Comparison of ENCODE assay signal across 11 mouse cellular contexts in genomic region chr4:140689873-140690655, GRCm38 (mm10). TPM values are rescaled to one million over a fixed set of nuclear protein-coding genes. Genes with fewer than 3 reads are reported as not detected.
DNase-seq lines count a peak whose midpoint lies in the region; ATAC-seq and TF ChIP-seq lines count a peak whose summit lies in the region.
"Had no signal": no experiment of that assay in that cellular context is flagged by ENCODE, and none has a peak within 500 bp of the region (broad histone marks: within the 10 kb centered on the region; RNA-seq: fewer than 3 reads in every experiment).

No protein-coding gene starts in this region.

- peak overlapping the region; percentile 14; the same call in 1 of the 2 replicates for H3K9ac ChIP-seq in liver, embryonic 14.5 days (replicated peaks)

- peak overlapping the region; percentile 27; the same call in 1 of the 2 replicates for H3K4me3 ChIP-seq in G1E (ENCODE audit: low read depth, low read length)
- no peak overlapping the region for H3K4me3 ChIP-seq in liver, embryonic 14.5 days (ENCODE audit: insufficient read depth in 1 of 2, low read depth in 2 of 2, low read length in 2 of 2)
- H3K4me3 ChIP-seq: erythroblast, embryonic 14.5 days had no signal

- no peaks in the 10 kb centered on the region for H3K27me3 ChIP-seq in G1E (ENCODE audit: insufficient read depth, low read length)
- H3K27me3 ChIP-seq in liver, embryonic 14.5 days (ENCODE audit: control insufficient read depth, insufficient read depth, low read length), result no peaks in the 10 kb centered on the region

- 0 out of 2 replicates have a peak, but pooled peaks have one; percentile 33 for TF ChIP-seq EP300 in liver, embryonic 14.5 days (IDR thresholded peaks at IDR 0.05; ENCODE audit: low read depth)

- peak; percentile 36; the same call in 1 of the 2 replicates for ATAC-seq in G1E (ENCODE audit: extremely low read depth, insufficient number of reproducible peaks, low FRiP score, poor library complexity, severe bottlenecking)
- ATAC-seq in liver, embryonic 14.5 days (ENCODE audit: insufficient read depth), result peak; percentile 76

- peak overlapping the region; percentile 31 for H3K4me2 ChIP-seq in liver, embryonic 14.5 days (ENCODE audit: low read depth)

- no peak for TF ChIP-seq CTCF in G1E (IDR thresholded peaks at IDR 0.05; ENCODE audit: low read depth, low read length)
- TF ChIP-seq CTCF in liver, embryonic 14.5 days (IDR thresholded peaks at IDR 0.05; ENCODE audit: low read depth), result no peak

- DNase-seq in lung, postnatal 36 days, result peak; percentile 31
- DNase-seq in lung, postnatal 10 days, result no peak
- no peak for DNase-seq in G1E (ENCODE audit: low spot score)
- DNase-seq in liver, embryonic 14.5 days (ENCODE audit: low read depth in 3 of 3, low spot score in 3 of 3), result peak; percentile 70
- peak; percentile 64 for DNase-seq in thymus, postnatal 14 days
- DNase-seq in ovary, adult 18-20 months (ENCODE audit: low spot score), result no peak
- DNase-seq in Muller cell, postnatal 12 days (ENCODE audit: inconsistent ontology term), result no peak
- DNase-seq in layer of hippocampus, adult 9-10 months (ENCODE audit: low spot score), result no peak
- DNase-seq: gastrocnemius, postnatal 14 days had no signal

- H3K4me1 ChIP-seq in G1E (ENCODE audit: insufficient read depth, low read depth, low read length), result peaks cover 70% of the 10 kb centered on the region
- peaks cover 50 to 57% of the 10 kb centered on the region in 2 experiments for H3K4me1 ChIP-seq in liver, embryonic 14.5 days (replicated peaks; ENCODE audit: control insufficient read depth in 2 of 2, insufficient read depth in 2 of 2, low read length in 1 of 2)

- 44% methylated on average over 16 of the region's 16 CpGs for WGBS in liver, embryonic 14.5 days (ENCODE audit: insufficient replicate concordance)

- no peaks in the 10 kb centered on the region for H3K9me3 ChIP-seq in G1E (replicated peaks)
- no peaks in the 10 kb centered on the region for H3K9me3 ChIP-seq in liver, embryonic 14.5 days (ENCODE audit: control insufficient read depth, low read length)

- no peaks in the 10 kb centered on the region for H3K36me3 ChIP-seq in G1E (replicated peaks)
- H3K36me3 ChIP-seq in liver, embryonic 14.5 days (replicated peaks; ENCODE audit: control insufficient read depth, insufficient read depth, low read depth), result no peaks in the 10 kb centered on the region

- H3K27ac ChIP-seq in liver, embryonic 14.5 days, result peak overlapping the region; percentile 42
- H3K27ac ChIP-seq: macrophage had no signal

RNA-seq across cellular contexts. Expression of gene Rcc2, which starts 10.3 kb away (rescaled TPM):
- total RNA-seq in G1E (2014; fragmentation: Nextera tagmentation) (205 and 239 TPM in 2 replicates), G1E (2017) (106 and 117 TPM in 2 replicates)
- 443 and 525 TPM in 2 replicates for polyA plus RNA-seq in G1E (2012)
- polyA plus RNA-seq in liver, embryonic 14.5 days (2012; rRNA removed), result 44.0 and 50.3 TPM in 2 replicates
- polyA plus RNA-seq in liver, embryonic 14.5 days (2014; fragmentation: Nextera tagmentation; extraction: Ambion mirVana), result 16.5 and 27.6 TPM in 2 replicates

RNA-seq across cellular contexts. Expression of gene Arhgef10l, which starts 24.3 kb away (rescaled TPM):
- total RNA-seq in G1E (2014; fragmentation: Nextera tagmentation), result 19.4 and 25.0 TPM in 2 replicates
- 24.7 and 27.4 TPM in 2 replicates for total RNA-seq in G1E (2017)
- 32.6 and 43.4 TPM in 2 replicates for polyA plus RNA-seq in G1E (2012)
- 2.4 and 2.8 TPM in 2 replicates for polyA plus RNA-seq in liver, embryonic 14.5 days (2012; rRNA removed)
- polyA plus RNA-seq in liver, embryonic 14.5 days (2014; fragmentation: Nextera tagmentation; extraction: Ambion mirVana), result 2.1 and 2.5 TPM in 2 replicates

RNA-seq across cellular contexts. Expression of gene Padi6, which starts 52.4 kb away (rescaled TPM):
- total RNA-seq in G1E (2014; fragmentation: Nextera tagmentation) (not detected in 2 replicates), G1E (2017) (not detected in 2 replicates)
- polyA plus RNA-seq in G1E (2012), result not detected in 2 replicates
- polyA plus RNA-seq in liver, embryonic 14.5 days (2012; rRNA removed), result not detected in 2 replicates
- not detected in 2 replicates for polyA plus RNA-seq in liver, embryonic 14.5 days (2014; fragmentation: Nextera tagmentation; extraction: Ambion mirVana)
- total RNA-seq: gastrocnemius, postnatal 14 days had no signal
- polyA plus RNA-seq: erythroblast, embryonic 14.5 days; macrophage had no signal

Comparison
In these comparisons a context has a peak if more than half of its experiments do, and no peak if none do; other contexts are left out.
1. DNase-seq: peak in lung, postnatal 36 days (single experiment), liver, embryonic 14.5 days (3 of 3) and thymus, postnatal 14 days (single experiment); none in lung, postnatal 10 days (single experiment), G1E (single experiment), ovary, adult 18-20 months (single experiment), Muller cell, postnatal 12 days (single experiment) and layer of hippocampus, adult 9-10 months (single experiment).